Mouse (Mus musculus): ENCODE measurements around the gene Ldhd. TPM values are rescaled to one million over a fixed set of nuclear protein-coding genes. Genes with fewer than 3 reads are reported as not detected.

Gene Ldhd
- total RNA-seq, 2 experiments from 2014 or later = 31.7 to 33.6 TPM

- peak; percentile 34 for DNase-seq
Observed at GRCm38 (mm10) chr8:111595712-111596484, 34.3 kb downstream of the Ldhd start.

GRCm38 (mm10) chr8:111594951-111595350, 35.2 kb downstream of the Ldhd start:
- no peak for DNase-seq

GRCm38 (mm10) chr8:111594044-111594840, 35.9 kb downstream of the Ldhd start:
- no peak for DNase-seq

GRCm38 (mm10) chr8:111592390-111592910, 37.7 kb downstream of the Ldhd start:
- no peak for DNase-seq

GRCm38 (mm10) chr8:111591176-111591575, 39.0 kb downstream of the Ldhd start:
- DNase-seq = no peak

GRCm38 (mm10) chr8:111590214-111590613, 40.0 kb downstream of the Ldhd start:
- DNase-seq = no peak

GRCm38 (mm10) chr8:111588336-111588735, 41.8 kb downstream of the Ldhd start:
- DNase-seq = no peak

GRCm38 (mm10) chr8:111587545-111588094, 42.6 kb downstream of the Ldhd start:
- no peak for DNase-seq

- no peak for DNase-seq
Observed at GRCm38 (mm10) chr8:111584946-111585345, 45.2 kb downstream of the Ldhd start.

- no peak for DNase-seq
Observed at GRCm38 (mm10) chr8:111582386-111582785, 47.8 kb downstream of the Ldhd start.

- DNase-seq = no peak
Observed at GRCm38 (mm10) chr8:111580306-111580705, 49.9 kb downstream of the Ldhd start.

- DNase-seq = no peak
Observed at GRCm38 (mm10) chr8:111579318-111579717, 50.9 kb downstream of the Ldhd start.

GRCm38 (mm10) chr8:111577880-111578533, 52.2 kb downstream of the Ldhd start:
- DNase-seq = no peak

GRCm38 (mm10) chr8:111576501-111576900, 53.7 kb downstream of the Ldhd start:
- no peak for DNase-seq

GRCm38 (mm10) chr8:111575492-111575891, 54.7 kb downstream of the Ldhd start:
- DNase-seq = no peak

- no peak for DNase-seq
Observed at GRCm38 (mm10) chr8:111574016-111574415, 56.2 kb downstream of the Ldhd start.

Other genes with a start within 250 kb of the Ldhd start
- gene Fa2h, start 236.6 kb downstream of the Ldhd start, total RNA-seq (2021) = 1 to 10 TPM; 1.4 to 1.8 TPM
- 1 to 10 TPM; 6.5 to 8.5 TPM for gene Wdr59, start 108.3 kb downstream of the Ldhd start, total RNA-seq (2021)
- gene Znrf1, start 94.3 kb downstream of the Ldhd start, total RNA-seq (2021) = 10 to 100 TPM; 49.9 to 57.5 TPM
- 1 to 10 TPM; 5.3 to 6.8 TPM for gene Zfp1, start 13.0 kb upstream of the Ldhd start, total RNA-seq (2021)
- not detected for gene Ctrb1, start 60.6 kb upstream of the Ldhd start, total RNA-seq (2021)
- 1 to 10 TPM; 8.7 to 9.7 TPM for gene Bcar1, start 113.4 kb upstream of the Ldhd start, total RNA-seq (2021)
- 10 to 100 TPM; 18.1 to 21.4 TPM for gene Cfdp1, start 223.9 kb upstream of the Ldhd start, total RNA-seq (2021)
- 1 to 10 TPM; 1.5 to 1.6 TPM for gene Tmem170, start 246.4 kb upstream of the Ldhd start, total RNA-seq (2021)